Mouse (Mus musculus): Measurements from ENCODE around the gene Gm4969.

Gm4969 gene

DNA sequence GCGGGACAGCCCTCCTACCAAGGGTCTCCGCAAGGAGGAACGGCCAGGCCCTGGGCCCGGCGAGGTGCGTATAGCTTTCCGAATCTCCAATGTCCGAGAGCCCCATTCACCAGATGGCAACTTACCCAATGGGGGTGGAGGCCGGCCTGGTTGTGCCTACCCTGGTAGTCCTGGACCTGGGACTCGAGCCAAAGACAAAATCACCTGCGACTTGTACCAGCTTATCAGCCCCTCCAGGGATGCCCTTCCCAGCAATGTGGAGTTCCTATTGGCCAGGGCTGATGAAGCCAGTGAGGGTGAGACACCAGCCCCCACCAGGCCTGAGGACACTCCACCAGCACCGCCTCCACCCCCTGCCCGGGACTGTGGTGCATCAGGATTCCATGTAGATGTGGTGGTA lies 18.0 kb upstream of the Gm4969 start:
- no peak for DNase-seq

DNA sequence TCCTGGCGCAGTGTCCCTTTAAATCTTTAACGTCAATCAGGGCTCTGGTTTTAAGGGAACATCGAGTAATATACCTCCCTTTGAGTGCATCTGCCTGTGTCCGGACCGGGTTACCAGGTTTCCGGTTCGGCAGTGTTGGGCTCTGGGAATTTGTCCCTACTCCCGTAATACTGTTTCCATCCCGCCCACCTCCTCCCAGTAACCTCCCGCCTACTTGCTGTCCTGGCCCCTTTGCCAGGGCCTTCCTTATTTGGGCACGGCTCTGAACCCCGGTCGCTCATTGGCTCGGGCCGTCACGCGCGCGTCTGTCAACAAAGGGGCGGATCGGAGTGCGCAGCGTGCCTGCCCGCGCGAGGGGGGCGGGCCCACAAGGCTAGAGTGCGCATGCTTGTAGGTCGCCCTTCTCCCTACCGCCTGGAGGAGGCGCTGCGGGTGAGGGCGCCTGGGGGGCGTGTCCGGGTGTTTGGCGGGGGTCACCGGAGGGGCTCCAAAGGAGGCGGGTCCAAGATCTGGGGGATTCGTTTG lies 13.2 kb upstream of the Gm4969 start:
- peak; percentile 95 for DNase-seq

DNA sequence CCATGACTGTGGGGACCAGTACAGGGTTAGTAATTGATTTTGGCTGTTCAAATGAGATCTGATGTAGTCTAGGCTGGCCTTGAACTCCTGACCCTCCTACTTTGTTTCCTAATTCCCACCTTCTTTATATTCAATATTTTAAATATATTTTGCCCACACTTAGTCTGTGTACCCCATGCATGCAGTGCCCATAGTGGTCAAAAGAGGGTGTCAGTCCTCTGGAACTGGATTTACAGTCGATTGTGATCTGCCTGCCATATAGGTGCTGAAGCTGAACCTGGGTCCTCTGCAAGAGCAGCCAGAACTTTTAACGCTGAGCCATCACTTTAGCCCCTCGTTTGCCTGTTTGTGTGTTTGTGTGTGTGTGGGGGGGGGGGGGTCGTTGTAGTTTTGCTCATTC lies 12.5 kb upstream of the Gm4969 start:
- DNase-seq, result no peak

DNA sequence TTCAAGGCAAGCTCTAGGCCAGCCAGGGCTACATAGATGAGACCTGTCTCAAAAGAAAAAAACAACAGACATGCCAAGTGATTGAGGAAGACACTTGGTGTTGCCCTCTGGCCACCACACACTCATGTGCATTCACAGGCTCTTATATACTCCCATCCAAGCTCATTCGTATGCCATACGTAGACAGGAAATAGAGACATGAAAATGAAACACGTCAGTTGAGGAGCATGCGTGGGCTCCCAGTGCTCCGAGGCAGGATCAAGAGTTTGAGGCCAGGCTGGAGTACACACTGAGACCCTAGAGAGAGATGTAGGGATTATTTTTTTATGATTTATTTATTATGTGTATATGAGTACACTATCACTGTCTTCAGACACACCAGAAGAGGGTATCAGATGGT lies 11.2 kb upstream of the Gm4969 start:
- no peak for DNase-seq

DNA sequence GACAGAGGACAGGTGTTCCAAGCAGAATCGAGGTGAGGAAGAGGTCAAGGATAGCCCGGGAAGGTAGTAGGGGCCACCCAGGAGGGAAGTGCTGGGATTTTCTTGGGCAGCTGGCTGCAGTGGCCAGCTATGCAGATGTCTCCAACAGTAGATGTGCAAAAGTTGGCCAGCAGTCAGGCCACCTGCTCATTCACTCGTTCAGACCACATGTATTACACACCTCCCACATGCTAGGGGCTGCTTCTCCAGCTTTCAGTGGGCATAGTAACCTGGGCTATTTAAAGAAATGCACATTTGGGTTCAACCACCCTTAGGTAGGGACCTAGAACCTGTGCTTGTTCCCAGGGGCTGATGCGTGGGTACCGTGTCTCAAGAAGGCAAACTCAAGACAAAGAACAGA lies 9.6 kb upstream of the Gm4969 start:
- no peak for DNase-seq

DNA sequence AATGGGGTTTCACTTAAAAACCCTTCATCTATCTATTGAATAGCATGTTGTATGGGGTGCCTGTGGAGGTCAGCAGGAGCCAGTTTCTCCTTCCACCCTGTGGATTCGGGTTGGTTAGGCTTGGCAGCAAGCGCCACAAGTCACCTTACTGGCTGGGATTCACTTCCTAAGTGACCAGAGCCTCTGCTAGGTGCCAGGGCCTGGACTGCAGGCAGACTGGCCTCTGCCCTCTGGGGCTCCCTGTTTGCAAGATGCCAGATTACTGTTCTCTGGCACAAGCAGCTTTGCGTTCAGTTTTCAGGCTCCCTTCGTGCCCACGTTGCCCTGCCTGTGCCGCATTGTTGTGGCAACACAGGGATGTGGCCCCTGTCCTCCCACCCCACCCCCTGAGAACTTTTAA lies 6.5 kb upstream of the Gm4969 start:
- no peak for DNase-seq

DNA sequence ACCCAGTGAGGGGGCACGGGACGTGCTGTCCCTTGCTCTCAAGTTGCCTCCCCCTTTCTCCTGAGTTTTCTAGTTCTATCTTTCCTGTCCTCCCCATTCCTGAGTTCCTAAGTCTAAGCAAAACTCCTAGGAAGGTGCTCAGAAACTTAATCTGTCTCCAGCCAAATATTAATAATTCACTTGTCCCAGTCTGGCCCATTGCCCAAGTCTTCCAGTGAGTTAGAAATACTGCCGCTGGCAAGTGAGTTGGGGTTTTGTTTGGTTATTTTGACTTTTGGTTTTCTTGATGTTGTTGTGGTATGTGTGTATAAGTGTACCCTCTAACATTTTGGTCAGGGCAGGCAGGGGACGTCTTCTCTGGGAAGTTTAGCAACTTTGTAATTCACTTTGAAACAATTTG lies 3.5 kb upstream of the Gm4969 start:
- no peak for DNase-seq

DNA sequence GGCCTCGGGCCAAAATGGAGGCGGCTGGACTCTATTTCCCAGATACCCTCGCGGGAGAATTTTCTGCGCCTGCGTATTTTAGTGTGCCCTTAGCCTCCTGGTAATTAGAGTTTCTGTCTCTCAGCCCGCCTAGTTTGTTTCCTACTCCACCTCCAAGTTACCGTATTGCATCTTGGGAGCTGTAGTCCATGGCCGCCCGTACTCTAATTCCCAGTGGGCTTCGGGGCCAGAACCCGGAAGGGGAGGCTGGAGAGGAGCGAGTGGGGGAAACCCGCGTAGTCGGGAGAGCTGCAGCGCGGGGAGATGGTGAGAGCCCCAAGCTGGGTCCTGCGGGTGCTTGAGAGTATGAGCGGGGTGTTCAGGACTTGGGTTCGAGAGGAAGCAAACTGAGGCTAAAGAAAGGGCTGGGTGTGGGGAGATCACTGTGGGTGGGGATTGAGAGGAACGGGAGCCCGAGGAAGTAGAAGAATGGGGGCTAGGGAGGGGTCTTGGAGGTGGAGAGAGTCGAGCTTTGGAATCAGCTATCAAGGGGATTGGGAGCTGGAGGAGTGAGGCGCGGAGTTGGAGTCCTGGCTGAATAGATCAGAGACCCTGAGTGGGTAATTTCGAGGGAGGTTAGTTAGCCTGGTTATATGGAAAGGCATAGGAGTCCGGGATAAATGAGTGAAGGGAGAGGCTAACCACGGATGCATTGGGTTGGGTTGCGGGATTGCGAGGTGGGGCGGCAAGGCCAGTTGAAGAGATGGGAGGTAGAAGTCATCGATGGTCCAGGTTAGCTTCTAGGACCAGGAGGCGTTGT lies 1.7 kb upstream of the Gm4969 start, which contains the start of gene Fbxo46:
Gene Fbxo46 (plus strand): TSS at position 229 of the 799 bp plus-strand sequence.
- DNase-seq, result peak; percentile 89

DNA sequence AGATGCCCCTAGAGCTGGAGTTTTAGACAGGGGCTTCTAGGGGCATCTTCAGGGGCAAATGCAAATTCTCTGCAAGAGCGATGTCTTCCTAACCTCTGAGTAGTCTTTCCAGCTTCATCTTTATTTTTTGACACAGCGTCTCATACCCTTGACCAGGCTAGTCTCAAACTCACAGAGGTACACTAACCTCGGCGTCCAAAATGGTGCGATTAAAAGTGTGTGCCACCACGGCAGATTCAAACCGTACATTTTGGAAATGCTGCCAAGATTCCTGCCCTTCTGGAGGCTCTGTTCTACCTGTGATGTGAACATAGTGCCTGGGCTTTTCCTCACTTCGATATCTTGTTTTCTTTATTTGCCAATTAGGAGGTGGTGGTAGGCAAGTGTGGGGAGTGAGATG lies 915 bp upstream of the Gm4969 start:
- DNase-seq, result no peak

DNA sequence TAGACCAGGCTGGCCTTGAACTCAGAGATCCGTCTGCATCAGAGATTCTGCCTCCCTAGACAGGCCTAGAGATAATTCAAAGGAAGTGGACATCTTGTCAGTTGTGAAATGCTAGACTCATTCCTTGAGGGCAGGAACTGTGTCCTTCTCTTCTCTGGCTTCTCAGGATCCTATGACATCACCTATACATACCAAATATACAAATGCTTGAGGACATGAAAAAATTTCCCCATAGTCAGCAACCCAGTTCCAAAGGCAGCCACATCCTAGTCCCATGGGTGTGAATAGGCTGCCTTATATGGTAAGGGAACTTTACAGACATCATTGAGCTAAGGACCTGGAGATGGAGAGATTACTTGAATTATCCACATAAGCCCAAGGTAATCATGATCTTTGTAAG lies 8.6 kb downstream of the Gm4969 start:
- DNase-seq, result no peak

DNA sequence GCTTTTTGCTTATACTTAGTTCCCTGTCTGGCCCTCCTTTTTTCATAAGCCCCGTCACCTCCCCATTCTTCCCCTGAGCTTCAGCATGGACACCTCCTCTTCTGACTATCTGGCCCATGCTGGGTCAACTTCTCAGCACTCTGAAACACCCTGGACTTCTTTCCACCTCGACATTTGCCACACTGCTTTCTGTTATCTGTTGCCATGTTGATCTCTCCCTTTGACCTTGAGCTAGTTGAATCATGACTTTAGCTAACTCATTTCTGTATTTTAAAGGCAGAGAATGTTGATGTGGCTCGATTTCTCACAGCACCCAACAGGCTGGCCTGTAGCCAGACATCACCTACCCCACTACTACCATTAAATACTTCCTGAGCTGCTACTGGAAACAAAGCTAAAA lies 10.7 kb downstream of the Gm4969 start:
- no peak for DNase-seq

DNA sequence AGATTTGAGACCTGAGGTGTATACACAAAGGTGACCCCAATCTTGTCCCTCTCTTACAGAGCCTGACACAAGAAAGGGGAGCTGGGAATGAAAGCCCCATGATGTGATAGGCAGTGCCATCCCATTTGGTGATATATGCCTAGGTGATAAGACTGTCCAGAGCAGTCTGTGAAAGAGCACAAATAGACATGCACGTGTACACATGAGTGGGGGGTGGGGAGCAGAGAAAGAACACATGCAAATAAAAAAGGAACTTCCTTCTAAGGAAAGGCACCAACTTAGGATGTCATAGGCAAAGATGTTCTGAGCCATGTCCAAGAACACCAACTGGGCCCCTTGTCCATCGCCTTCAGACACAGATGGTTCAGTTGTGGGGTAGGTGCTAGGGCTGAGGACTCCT lies 13.7 kb downstream of the Gm4969 start:
- no peak for DNase-seq

DNA sequence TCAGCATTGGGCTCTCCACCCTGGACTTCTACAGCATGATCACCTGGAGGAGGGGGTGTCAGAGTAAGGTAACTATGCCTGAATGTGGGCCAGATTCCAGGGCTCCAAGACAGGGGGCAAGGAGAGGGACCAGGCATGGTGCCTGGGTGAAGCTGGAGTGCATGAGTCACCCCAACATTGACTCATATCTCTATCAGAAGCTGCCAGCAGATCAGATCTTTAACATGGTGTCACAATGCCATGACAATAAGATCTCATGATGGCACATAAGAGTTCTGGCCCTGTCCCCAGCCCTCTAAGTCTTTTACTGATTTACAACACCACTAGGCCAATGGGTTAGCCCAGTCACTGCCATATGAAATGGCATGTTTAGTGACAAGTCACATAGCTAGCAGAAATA lies 14.4 kb downstream of the Gm4969 start:
- DNase-seq, result no peak

DNA sequence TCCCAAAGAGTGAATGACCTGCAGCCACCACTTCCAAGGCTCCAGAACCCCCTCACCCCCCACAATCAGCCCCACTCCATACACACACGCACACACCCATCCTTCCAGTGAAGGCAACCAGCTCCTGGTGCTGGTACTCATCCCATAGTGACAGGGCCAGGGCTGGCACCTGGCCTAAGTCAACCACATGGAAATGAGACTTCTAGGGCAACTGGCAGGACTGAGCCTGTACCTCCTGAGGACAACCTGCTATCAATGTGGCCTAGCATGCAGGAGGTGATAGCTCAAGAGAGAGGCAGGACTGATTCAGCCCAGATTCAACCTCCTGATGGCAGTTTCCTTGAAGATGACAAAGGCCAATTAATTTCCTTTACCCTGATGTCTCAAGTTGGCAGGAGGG lies 17.9 kb downstream of the Gm4969 start:
- DNase-seq, result no peak

DNA sequence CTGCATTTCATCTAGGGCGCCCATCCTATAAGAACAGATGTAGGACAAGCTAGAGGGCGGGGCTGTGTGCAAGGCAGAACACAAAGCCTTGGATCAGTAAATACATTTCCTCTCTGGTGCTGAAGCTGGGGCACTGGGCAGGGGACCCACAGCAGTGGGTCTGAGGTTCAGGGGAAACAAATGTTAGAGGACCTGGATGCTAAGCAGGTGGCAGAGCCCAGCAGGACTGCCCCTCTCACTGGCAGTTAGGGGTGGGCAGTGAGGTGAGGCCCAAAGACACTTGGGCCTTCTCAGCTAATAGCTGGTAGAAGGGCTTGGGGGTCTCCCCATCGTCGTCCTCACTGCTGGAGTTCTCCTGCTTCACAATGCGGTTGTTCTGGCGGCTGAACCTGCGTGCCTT lies 19.4 kb downstream of the Gm4969 start:
- DNase-seq, result no peak

DNA sequence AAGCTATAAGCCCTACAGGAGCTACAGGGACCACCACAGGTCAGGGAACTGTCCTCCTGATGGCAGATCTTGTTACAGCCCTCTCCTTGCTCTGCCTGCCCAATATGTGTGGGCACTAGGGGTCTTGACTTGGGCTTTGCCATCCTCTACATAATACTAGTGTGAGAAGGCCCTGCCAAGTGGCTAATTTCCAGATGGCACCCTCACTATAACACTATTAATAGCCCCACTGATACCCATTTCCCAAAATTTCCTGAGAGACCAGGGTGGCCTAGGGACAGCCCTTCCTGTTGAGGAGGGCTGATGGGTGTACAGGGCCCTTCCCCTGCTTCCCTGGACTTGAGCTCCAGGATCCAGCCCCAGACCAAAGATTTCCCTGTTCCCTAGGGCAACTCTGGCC lies 20.3 kb downstream of the Gm4969 start:
- no peak for DNase-seq

DNA sequence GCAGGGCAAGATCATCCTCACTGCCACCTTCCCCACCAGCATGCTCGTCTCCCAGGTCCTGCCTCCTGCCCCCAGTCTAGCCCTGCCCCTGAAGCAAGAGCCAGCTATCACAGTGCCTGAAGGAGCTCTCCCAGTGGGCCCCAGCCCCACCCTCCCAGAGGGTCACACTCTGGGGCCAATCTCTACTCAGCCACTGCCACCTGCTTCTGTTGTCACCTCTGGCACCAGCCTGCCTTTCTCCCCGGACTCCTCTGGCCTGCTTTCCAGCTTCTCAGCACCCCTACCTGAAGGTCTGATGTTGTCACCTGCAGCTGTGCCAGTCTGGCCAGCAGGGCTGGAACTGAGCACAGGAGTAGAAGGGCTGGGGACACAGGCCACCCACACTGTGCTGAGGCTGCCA lies 21.0 kb downstream of the Gm4969 start:
- no peak for DNase-seq

DNA sequence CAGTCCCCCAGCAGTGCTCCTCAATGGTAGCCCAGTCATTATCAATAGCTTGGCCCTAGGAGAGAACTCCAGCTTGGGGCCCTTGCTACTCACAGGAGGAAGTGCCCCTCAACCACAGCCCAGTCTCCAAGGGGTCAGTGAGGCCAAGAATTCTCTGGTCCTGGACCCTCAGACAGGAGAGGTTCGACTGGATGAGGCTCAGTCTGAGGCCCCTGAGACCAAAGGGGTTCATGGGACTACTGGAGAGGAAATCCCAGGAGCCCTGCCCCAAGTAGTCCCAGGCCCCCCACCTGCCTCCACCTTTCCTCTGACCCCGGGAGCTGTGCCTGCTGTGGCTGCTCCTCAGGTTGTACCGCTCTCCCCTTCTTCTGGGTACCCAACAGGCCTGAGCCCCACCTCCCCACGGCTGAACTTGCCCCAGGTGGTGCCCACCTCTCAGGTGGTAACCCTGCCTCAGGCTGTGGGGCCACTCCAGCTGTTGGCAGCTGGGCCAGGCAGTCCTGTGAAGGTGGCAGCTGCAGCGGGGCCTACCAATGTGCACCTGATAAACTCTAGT lies 21.7 kb downstream of the Gm4969 start:
- DNase-seq, result no peak

DNA sequence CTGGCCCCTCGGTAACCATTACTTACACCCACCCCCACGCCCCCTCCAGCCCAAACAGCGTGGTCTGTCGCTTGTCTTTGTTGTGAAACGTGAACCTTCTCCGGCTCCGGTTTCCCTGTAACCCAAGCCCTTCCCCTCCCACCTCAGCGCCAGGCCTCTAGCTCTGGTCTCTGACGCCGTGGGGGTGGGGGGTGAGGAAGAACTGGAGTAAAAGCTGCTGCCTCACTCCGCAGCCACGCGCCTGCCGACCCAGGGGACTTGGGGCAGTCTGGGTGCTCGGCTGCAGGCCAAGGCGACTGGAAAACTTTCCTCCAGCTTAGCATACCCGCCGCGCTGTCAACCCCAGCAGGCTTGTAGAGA lies 22.4 kb downstream of the Gm4969 start:
- DNase-seq, result no peak

DNA sequence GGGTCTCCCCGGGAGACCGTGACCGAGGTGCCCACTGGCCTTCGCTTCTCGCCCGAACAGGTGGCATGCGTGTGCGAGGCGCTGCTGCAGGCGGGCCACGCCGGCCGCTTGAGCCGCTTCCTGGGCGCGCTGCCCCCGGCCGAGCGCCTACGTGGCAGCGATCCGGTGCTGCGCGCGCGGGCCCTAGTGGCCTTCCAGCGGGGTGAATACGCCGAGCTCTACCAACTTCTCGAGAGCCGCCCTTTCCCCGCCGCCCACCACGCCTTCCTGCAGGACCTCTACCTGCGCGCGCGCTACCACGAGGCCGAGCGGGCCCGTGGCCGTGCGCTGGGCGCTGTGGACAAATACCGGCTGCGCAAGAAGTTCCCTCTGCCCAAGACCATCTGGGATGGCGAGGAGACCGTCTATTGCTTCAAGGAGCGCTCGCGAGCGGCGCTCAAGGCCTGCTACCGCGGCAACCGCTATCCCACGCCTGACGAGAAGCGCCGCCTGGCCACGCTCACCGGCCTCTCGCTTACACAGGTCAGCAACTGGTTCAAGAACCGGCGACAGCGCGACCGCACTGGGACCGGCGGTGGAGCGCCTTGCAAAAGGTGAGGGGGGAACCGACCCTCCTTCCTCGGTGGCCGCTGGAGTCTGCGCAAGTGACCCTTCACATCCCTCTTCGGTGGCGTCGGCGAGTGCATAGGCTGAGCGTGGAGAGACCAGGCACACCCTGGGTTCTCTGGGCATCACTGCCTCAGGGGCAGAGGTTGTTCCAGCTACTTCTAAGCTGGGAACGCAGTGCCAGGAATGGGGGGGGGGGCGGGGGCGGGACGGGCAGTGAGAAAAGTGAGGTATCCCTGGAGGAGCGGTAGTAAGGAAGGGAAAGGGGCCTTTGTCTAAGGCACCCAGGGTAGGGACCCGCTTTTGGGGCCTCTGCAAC lies 23.1 kb downstream of the Gm4969 start:
- no peak for DNase-seq

DNA sequence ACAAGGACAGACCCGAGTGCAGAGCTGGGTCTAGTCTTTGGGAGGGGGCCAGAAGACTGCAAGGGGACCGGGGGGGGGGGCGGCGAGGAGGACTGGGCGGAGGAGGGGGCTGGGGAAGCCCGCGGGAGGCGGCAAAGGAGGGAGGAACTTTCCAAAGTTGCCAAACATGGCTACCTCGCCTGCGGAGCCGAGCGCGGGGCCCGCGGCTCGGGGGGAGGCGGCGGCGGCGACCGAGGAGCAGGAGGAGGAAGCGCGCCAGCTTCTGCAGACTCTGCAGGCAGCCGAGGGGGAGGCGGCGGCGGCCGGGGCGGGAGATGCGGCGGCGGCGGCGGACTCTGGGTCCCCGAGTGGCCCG lies 23.7 kb downstream of the Gm4969 start, which contains the start of gene Six5:
Gene Six5 (plus strand): TSS at position 124 of the 355 bp plus-strand sequence.
- DNase-seq, result no peak

DNA sequence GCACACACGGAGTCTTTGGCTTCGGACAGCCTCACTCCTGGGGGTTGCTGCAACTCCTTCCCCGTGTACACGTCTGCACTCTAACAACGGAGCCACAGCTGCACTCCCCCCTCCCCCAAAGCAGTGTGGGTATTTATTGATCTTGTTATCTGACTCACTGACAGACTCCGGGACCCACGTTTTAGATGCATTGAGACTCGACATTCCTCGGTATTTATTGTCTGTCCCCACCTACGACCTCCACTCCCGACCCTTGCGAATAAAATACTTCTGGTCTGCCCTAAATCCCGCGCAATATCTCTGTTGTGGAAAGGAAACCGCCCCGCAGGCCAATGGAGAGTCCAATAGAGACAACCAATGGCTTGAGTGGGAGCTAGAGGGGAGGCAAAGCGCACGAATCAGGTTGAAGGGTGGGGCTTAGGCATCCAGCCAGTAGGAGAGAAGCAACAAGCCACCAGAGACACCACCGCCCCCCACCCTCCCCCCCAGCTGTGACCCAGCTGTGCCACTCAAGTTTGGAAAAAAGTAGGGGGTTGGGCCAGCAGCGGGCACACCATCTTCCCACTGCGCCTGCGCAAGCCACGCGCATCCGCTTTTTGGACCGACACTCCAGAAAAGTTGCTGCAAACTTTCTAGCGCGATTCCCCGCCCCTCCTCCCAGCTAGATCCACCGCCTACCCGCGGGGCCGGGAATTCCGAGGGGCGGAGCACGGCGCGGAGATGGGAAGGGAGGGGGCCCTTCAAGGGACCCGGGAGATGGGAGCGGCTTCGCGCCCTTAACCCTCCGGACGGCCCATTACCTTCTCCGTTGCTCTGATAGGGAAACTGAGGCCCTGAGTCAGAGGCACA lies 24.4 kb downstream of the Gm4969 start:
- DNase-seq, result no peak

DNA sequence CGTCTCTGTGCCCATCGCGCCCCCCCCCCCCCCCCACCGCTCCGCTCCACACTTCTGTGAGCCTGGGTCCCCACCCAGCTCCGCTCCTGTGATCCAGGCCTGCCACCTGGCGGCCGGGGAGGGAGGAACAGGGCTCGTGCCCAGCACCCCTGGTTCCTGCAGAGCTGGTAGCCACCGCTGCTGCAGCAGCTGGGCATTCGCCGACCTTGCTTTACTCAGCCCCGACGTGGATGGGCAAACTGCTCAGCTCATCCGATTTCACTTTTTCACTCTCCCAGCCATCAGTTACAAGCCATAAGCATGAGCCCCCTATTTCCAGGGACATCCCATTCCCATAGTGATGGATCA lies 25.0 kb downstream of the Gm4969 start:
- no peak for DNase-seq

Measured in cerebellum, adult 8-10 months (tissue).